13 mouse cellular contexts compared by ENCODE assay signal in genomic region chr6:17772514-17772913, GRCm38 (mm10).
A peak's percentile ranks its signal among the peaks of the same experiment; 100 is the strongest.
DNase-seq lines count a peak whose midpoint lies in the region; ATAC-seq and TF ChIP-seq lines count a peak whose summit lies in the region.
"Had no signal": no experiment of that assay in that cellular context is flagged by ENCODE, and none has a peak within 500 bp of the region (broad histone marks: within the 10 kb centered on the region; RNA-seq: fewer than 3 reads in every experiment).

No protein-coding gene starts in this region.

- ATAC-seq in heart, embryonic 16.5 days (replicated peaks; ENCODE audit: extremely low read depth, insufficient read depth, low FRiP score) = peak; percentile 54; the same call in 1 of the 2 replicates
- ATAC-seq in activated CD4-positive, CD25-positive, alpha-beta regulatory T cell, adult 4 months = no peak
- ATAC-seq: forebrain, embryonic 15.5 days had no signal

- H3K4me1 ChIP-seq in heart, embryonic 16.5 days (ENCODE audit: control insufficient read depth, insufficient read depth, low read length) = peaks cover 25% of the 10 kb centered on the region
- peaks cover 19 to 76% of the 10 kb centered on the region in 2 experiments for H3K4me1 ChIP-seq in CH12.LX (ENCODE audit: control insufficient read depth in 1 of 2, insufficient read depth in 2 of 2)

- H3K9me3 ChIP-seq in heart, embryonic 16.5 days (replicated peaks; ENCODE audit: control insufficient read depth, low read length) = no peaks in the 10 kb centered on the region
- no peaks in the 10 kb centered on the region for H3K9me3 ChIP-seq in CH12.LX (replicated peaks; ENCODE audit: low read length)
- H3K9me3 ChIP-seq: embryonic facial prominence, embryonic 10.5 days; forebrain, embryonic 15.5 days; hindbrain, embryonic 10.5 days; limb, embryonic 15.5 days had no signal

- no peak overlapping the region for H3K9ac ChIP-seq in heart, embryonic 16.5 days (ENCODE audit: low read length)
- H3K9ac ChIP-seq in CH12.LX (ENCODE audit: insufficient read depth, low read depth) = no peak overlapping the region
- H3K9ac ChIP-seq: forebrain, embryonic 15.5 days; limb, embryonic 15.5 days had no signal

- peaks cover 23% of the 10 kb centered on the region for H3K79me2 ChIP-seq in CH12.LX (replicated peaks; ENCODE audit: control insufficient read depth, extremely low read depth, insufficient read depth, poor library complexity, severe bottlenecking)

- no peaks in the 10 kb centered on the region for H3K27me3 ChIP-seq in heart, embryonic 16.5 days (ENCODE audit: control insufficient read depth, insufficient read depth, low read length)
- H3K27me3 ChIP-seq in CH12.LX (replicated peaks) = no peaks in the 10 kb centered on the region
- H3K27me3 ChIP-seq: forebrain, embryonic 15.5 days; limb, embryonic 15.5 days had no signal

- no peak for TF ChIP-seq EP300 in CH12.LX (IDR thresholded peaks at IDR 0.05; ENCODE audit: low read length)

- no peak for TF ChIP-seq RAD21 in CH12.LX (IDR thresholded peaks at IDR 0.05; ENCODE audit: low read depth, low read length)

- WGBS in heart, embryonic 16.5 days = 44% methylated on average over 3 of the region's 3 CpGs

- no peak overlapping the region for H3K4me3 ChIP-seq in heart, embryonic 16.5 days (ENCODE audit: low read length)
- no peak overlapping the region for H3K4me3 ChIP-seq in CH12.LX (replicated peaks in 1 of 3; ENCODE audit: low read depth in 2 of 3, low read length in 2 of 3, poor library complexity in 1 of 3)
- H3K4me3 ChIP-seq: embryonic facial prominence, embryonic 10.5 days; forebrain, embryonic 15.5 days; hindbrain, embryonic 10.5 days; limb, embryonic 15.5 days had no signal

- TF ChIP-seq POLR2A in CH12.LX (IDR thresholded peaks at IDR 0.05; ENCODE audit: low read depth, low read length) = no peak

- H3K27ac ChIP-seq in heart, embryonic 16.5 days (ENCODE audit: low read length) = peak overlapping the region; percentile 65
- no peak overlapping the region; the same call in 1 of the 2 replicates for H3K27ac ChIP-seq in CH12.LX (ENCODE audit: insufficient read depth, low read depth)
- H3K27ac ChIP-seq: embryonic facial prominence, embryonic 10.5 days; forebrain, embryonic 15.5 days; hindbrain, embryonic 10.5 days; limb, embryonic 15.5 days had no signal

- TF ChIP-seq CTCF in CH12.LX (conservative IDR thresholded peaks at IDR 0.05 in 1 of 2, IDR thresholded peaks at IDR 0.05 in 1 of 2; ENCODE audit: low read depth in 2 of 2, low read length in 2 of 2) = no peak

- no peak for DNase-seq in heart, postnatal 4 days
- DNase-seq in CH12.LX (ENCODE audit: extremely low read depth) = no peak
- DNase-seq in adrenal gland, postnatal 14 days = peak; percentile 28
- DNase-seq in kidney, postnatal 25 days = peak; percentile 44 to 71
- no peak for DNase-seq in embryo, embryonic 10 days (ENCODE audit: low spot score)
- no peak for DNase-seq in ovary, postnatal 36 days (ENCODE audit: low spot score)
- DNase-seq: cerebellum, adult 18-20 months had no signal

- H3K4me2 ChIP-seq in heart, embryonic 16.5 days (ENCODE audit: low read depth, low read length) = peak overlapping the region; percentile 34; the same call in 1 of the 2 replicates
- H3K4me2 ChIP-seq in CH12.LX (ENCODE audit: insufficient read depth, low read depth, poor library complexity, severe bottlenecking) = peak overlapping the region; percentile 5; the same call in 1 of the 2 replicates
- H3K4me2 ChIP-seq: forebrain, embryonic 15.5 days; limb, embryonic 15.5 days had no signal

- dilution Hi-C loops in CH12.LX (cut with MboI; ENCODE audit: extremely low pct_ligation_motif_present, extremely low pct_unique_long_range_greater_than_20kb, low sequenced_read_pairs) = no loop called here

- in situ Hi-C loops in CH12.LX (cut with MboI; ENCODE audit: low pct_ligation_motif_present, low pct_unique_long_range_greater_than_20kb, low sequenced_read_pairs) = no loop called here

- no peaks in the 10 kb centered on the region for H3K36me3 ChIP-seq in heart, embryonic 16.5 days (ENCODE audit: control insufficient read depth, insufficient read depth)
- H3K36me3 ChIP-seq in CH12.LX (replicated peaks in 1 of 2; ENCODE audit: control insufficient read depth in 1 of 2, insufficient read depth in 1 of 2, low read length in 1 of 2) = peaks cover 0 to 3% of the 10 kb centered on the region in 2 experiments
- H3K36me3 ChIP-seq: embryonic facial prominence, embryonic 10.5 days; forebrain, embryonic 15.5 days; hindbrain, embryonic 10.5 days; limb, embryonic 15.5 days had no signal

TF ChIP-seq in CH12.LX, 34 proteins besides CTCF, POLR2A, EP300 and RAD21:
- peak; percentile 76 for TF ChIP-seq MAX (IDR thresholded peaks at IDR 0.05; ENCODE audit: low read length)
- TF ChIP-seq MAZ (IDR thresholded peaks at IDR 0.05; ENCODE audit: low read depth, low read length) = no peak
- TF ChIP-seq CHD1 (IDR thresholded peaks at IDR 0.05; ENCODE audit: low read depth, low read length) = no peak
- no peak for TF ChIP-seq USF2 (conservative IDR thresholded peaks at IDR 0.05; ENCODE audit: low read depth, low read length)
- TF ChIP-seq MYC (IDR thresholded peaks at IDR 0.05; ENCODE audit: low read depth, low read length) = peak; percentile 67; the same call in 1 of the 2 replicates
- no peak for TF ChIP-seq USF1 (IDR thresholded peaks at IDR 0.05; ENCODE audit: low read depth, low read length)
- TF ChIP-seq PAX5 (IDR thresholded peaks at IDR 0.05; ENCODE audit: low read length) = no peak
- TF ChIP-seq GABPA (IDR thresholded peaks at IDR 0.05; ENCODE audit: insufficient replicate concordance, low read depth, low read length) = no peak
- no peak for TF ChIP-seq ZKSCAN1 (IDR thresholded peaks at IDR 0.05; ENCODE audit: borderline replicate concordance, low read depth, low read length)
- TF ChIP-seq SMC3 (IDR thresholded peaks at IDR 0.05; ENCODE audit: low read depth, low read length) = no peak
- peak; percentile 81 for TF ChIP-seq BHLHE40 (IDR thresholded peaks at IDR 0.05; ENCODE audit: low read depth, low read length)
- TF ChIP-seq MXI1 (IDR thresholded peaks at IDR 0.05; ENCODE audit: low read depth, low read length) = peak; percentile 59; the same call in 1 of the 2 replicates

Comparison
In these comparisons a context has a peak if more than half of its experiments do, and no peak if none do; other contexts are left out.
1. DNase-seq: peak in adrenal gland, postnatal 14 days (single experiment) and kidney, postnatal 25 days (2 of 2); none in heart, postnatal 4 days (single experiment), CH12.LX (single experiment), embryo, embryonic 10 days (single experiment) and ovary, postnatal 36 days (single experiment).